Mouse (Mus musculus): ENCODE measurements at regions not wholly inside any gene's neighbourhood (a gene's known extent, or its start where the extent isn't known, plus 50 kb on each side); places are given as distances from the start of the nearest gene placed in this dataset.
A peak's percentile ranks its signal among the peaks of the same experiment; 100 is the strongest.

DNA sequence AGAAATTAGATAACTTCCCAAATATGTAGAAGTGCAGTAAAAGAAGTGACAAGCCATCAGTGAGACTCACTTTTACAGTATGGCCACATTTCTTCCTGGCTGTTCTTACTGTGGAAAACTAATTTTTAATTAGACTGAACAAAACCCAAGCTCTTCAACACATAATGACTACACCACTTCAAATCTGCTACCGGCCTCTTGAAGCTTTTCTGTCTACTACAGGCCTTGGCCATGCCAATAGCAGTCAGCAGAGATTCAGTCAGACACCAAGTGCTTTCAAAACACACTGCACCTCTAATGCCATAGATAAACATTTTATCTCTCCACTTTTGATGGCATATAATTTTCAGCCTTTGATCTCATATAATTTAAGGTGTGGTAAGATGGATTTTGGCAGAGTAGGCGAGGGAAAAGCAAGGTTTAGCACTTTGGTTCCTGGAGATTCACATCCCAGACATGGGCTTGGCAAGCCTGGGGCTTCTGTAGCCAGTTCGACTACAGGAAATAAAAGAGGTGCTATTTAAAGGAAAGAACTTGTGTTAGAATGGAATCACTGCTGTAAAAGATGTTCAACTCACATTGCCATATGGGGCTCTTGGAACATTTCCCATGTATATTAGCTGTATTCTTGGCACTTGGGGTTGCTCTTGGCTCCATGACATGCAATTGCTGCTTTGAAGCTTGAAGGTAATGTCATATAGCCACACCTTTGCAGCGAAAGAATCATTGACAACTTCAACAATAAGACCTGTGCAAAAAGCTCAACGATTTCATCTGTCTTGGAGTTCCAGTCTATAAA, 941.9 kb downstream of the Efnb2 start:
- TF ChIP-seq POLR2A (IDR thresholded peaks at IDR 0.05; ENCODE audit: borderline replicate concordance, extremely low read depth, insufficient read depth, insufficient read length, poor library complexity, severe bottlenecking): no peak
- no peak for TF ChIP-seq CTCF (IDR thresholded peaks at IDR 0.05; ENCODE audit: borderline replicate concordance, extremely low read depth, insufficient read depth, insufficient read length)

DNA sequence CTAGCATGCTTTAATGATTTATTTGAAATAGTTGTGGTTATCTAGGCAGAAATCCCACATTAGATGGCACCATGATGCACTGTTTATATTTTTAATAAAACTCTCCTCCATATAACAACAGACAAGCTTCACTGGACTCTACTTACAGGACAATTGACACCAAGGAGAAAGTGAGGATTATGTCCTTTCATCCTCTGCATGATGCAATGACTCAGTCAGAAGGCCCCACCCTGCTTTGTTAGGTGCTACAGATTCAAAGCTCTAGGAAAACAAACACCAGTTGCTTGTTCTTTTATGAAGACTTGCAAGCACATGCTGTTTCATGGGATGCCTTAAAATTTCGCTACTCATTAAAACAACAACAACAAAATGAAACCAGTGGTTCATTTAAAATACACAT, 950.3 kb downstream of the Efnb2 start:
- no peak for DNase-seq (ENCODE audit: low read depth)
- TF ChIP-seq CTCF (IDR thresholded peaks at IDR 0.05; ENCODE audit: borderline replicate concordance, extremely low read depth, insufficient read depth, insufficient read length) (no peak), POLR2A (IDR thresholded peaks at IDR 0.05; ENCODE audit: borderline replicate concordance, extremely low read depth, insufficient read depth, insufficient read length, poor library complexity, severe bottlenecking) (no peak)

More for the DNA sequence above, 941.9 kb downstream of the Efnb2 start:
- DNase-seq (ENCODE audit: low read depth): peak; percentile 87

DNA sequence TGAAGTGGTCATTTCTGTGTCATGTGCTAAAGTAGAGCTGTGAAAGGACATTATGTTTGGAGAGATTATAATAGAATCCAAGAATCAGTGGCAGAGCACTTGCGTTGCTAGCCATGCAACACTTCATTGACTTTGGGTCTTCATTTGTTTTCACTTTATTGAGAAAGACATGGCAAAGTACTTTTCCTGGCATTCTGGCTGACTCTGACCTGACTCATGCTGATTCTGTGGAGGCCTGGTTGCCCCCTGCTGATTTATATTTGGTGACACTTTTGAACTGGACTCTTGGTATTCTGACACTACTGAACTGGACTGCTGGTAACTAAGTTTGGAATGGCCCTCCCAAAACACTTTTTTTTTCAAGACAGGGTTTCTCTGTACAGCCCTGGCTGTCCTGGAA, 951.6 kb downstream of the Efnb2 start:
- TF ChIP-seq POLR2A (IDR thresholded peaks at IDR 0.05; ENCODE audit: borderline replicate concordance, extremely low read depth, insufficient read depth, insufficient read length, poor library complexity, severe bottlenecking): no peak
- TF ChIP-seq CTCF (IDR thresholded peaks at IDR 0.05; ENCODE audit: borderline replicate concordance, extremely low read depth, insufficient read depth, insufficient read length): no peak
- DNase-seq (ENCODE audit: low read depth): no peak

DNA sequence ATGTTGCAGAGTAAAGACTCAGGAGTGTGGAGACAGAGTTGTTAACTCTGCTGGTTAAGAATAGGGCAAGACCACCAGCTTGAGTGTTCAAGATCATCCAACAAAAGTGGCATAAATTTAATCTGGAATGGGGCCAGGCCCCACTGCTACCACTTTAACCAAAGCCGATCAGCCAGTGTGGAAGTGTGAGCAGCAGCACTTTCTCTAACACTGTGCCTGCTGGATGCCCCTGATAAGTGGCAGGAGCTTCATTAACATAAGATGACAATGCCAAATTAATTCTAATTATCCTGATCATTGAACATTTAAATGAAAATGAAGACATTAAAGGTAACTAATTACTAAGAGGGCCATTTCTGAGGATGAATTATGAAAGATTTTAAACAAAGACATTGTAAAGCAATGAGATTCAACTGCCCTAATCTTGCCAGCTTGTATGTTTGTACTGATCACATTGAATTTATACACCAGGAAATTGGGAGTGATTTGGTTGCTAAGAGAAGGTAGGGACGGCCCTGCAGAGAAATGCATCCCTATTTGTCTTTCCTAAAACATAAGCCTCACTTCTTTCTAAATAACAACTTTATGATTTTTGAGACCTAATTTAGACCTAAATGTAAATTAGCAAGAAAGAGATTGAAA, 969.6 kb downstream of the Efnb2 start:
- DNase-seq (ENCODE audit: low read depth): peak; percentile 89
- TF ChIP-seq POLR2A (IDR thresholded peaks at IDR 0.05; ENCODE audit: borderline replicate concordance, extremely low read depth, insufficient read depth, insufficient read length, poor library complexity, severe bottlenecking) (no peak), CTCF (IDR thresholded peaks at IDR 0.05; ENCODE audit: borderline replicate concordance, extremely low read depth, insufficient read depth, insufficient read length) (no peak)

DNA sequence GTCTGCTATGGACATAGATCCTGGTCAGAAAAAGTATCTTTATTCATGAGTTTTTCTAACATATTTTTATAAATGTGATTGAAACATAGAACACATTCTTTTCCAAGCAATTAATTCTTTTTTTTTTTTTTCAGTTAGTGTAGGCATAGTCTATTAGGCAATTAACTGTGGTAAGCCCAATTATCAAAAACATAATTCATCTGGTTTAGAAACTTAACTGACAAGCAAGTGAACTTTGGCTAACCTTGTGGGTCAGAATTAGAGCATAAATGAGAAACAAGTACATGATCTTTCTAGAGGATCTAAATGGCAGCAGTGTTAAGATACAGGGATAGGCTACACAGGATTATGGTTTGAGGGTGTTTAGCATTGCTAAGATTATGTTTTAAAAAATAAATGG, 1007.2 kb downstream of the Efnb2 start:
- no peak for DNase-seq (ENCODE audit: low read depth)
- no peak for TF ChIP-seq CTCF (IDR thresholded peaks at IDR 0.05; ENCODE audit: borderline replicate concordance, extremely low read depth, insufficient read depth, insufficient read length)
